Mouse (Mus musculus): ENCODE data around the gene Ssr3. TPM values are rescaled to one million over a fixed set of nuclear protein-coding genes. Genes with fewer than 3 reads are reported as not detected.

Gene Ssr3
- polyA plus RNA-seq, 2 experiments from 2014 or later, result 125 to 130 TPM

DNA sequence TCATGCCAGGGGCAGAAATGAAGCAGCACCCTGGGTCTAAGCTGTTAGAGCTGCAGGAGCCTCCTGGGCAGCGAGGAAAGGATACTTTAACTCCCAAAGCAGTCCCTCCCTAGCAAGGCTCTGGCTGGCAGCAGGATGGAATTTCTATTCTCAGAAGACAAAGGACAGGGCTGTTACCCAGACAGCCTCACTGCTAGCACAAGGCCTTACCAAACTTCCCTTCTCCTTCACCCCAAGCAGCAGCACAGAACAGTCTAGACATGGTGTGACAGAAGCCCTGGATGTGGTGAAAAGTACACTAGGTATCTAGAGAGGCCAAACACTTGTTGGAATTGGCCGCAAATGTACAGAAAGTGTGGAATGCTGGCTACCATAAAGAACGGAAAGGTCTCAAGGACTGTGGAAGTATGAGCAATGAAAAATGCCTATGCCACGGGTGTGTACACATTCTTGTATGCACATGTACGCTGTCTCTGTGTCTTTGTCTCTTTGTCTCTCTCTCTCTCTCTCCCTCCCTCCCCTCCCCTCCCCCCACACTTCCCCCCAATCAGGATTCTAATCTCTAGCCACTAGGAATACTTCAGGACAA is 18.7 kb downstream of the Ssr3 start:
- no peak for ATAC-seq

DNA sequence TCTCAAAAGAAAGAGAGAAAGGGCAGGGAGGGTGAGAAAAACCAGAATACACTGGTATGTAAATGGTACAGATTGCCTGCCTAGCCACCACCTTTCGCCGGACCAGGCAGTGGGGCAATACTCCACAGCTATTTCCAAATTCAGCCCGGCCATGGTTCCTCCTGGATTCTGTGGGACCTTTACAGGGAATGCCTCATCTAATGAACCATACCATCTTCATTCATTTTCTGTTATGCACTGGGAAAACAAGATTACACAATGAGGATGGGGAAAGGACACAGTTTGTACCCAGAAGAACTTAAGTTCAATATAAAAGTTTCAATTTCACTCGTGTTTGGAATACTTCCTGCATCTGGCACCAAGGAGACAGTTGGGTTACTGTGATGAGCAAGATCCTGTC is 19.9 kb downstream of the Ssr3 start:
- ATAC-seq, result no peak

DNA sequence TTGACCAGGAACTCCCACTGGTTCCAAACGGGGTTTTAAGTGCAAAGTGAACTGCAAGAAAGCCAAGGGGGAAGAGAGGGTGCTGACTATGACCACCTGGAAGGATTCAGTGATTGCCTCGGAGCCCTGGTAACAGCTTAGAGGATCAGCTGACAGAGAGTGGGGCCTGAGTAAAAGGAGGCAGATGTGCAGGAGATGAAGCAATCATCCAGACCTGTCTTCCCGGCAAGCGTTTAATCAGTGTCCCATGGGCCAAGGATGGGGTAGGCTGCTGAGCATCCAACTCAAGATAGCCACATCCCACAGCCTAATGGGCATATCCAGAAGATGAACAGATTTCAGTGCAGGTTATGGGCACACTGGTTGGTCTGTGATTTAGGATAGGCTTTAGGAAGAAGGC is 24.5 kb downstream of the Ssr3 start:
- no peak for ATAC-seq

DNA sequence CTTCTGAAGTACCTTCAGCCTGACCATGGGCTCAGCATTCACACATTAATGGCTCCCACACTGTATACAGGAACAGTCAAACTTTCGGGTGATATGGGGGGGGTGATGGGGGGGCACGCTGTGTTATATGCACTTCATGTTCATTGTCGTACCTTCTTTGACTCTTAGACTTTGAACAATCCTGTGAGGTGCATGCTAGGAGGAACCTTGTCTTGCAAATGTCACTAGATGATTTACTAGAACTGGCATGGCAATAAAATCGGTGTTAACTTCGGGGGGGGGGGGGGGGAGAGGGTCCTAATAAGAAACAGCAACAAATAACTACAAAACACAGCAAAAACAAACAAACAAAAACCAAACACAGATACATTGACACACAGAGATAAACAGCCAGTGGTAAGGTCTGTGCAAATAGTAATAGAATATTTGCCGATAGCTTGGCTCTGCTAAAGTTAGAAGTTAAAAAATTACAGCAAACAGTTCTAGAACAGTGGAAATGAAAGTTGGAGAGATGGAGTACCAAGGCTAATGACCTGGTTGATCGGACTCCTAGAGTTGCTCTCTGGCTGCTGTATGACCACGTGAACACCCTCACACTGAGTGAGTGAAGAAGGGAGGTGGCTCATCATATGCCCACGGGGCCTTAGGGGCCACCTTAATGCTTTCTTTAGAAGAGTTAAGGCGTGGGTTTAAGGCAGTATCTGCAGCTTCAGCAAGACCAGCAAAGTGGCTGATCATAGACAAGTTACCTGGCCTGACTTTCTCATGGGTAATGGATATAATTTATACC is 26.3 kb downstream of the Ssr3 start:
- no peak for ATAC-seq

DNA sequence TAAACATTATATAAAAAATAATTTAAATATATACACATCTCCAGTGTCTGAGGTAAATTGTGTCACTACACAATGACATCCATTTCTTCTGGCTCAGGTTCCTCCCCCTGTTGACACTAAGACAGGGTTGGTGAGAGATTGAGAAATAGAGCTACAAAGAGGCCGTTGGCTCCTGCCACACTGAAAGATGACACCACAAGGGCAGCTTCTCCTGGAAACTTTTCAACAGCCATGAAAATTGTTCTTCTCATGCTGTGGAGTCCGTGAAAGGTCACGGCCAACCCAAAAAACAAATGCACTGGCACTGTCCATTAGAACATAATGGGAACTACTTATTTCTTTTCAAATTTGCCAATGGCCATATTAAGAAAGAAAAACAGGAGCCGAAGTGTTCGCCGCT is 27.2 kb downstream of the Ssr3 start:
- ATAC-seq, result no peak

DNA sequence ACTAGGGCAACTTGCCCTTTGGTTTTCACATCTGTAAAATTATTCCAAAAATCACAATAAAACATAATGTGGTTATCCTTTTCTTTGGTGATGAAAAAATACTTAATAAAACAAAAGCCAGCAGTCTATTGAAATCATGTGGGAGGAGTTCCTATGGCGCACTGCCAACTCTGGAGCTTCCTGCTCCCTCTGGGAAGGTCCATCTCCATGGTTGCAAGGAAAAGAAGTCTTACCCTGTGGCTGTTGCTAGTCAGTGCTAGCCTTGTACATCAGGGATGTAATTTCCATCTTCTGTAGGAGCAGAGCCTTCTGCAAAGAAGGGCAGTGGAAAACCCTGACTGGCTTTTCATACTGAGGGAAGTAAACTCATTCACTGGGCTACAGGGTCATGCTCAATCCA is 29.0 kb downstream of the Ssr3 start:
- no peak for ATAC-seq

DNA sequence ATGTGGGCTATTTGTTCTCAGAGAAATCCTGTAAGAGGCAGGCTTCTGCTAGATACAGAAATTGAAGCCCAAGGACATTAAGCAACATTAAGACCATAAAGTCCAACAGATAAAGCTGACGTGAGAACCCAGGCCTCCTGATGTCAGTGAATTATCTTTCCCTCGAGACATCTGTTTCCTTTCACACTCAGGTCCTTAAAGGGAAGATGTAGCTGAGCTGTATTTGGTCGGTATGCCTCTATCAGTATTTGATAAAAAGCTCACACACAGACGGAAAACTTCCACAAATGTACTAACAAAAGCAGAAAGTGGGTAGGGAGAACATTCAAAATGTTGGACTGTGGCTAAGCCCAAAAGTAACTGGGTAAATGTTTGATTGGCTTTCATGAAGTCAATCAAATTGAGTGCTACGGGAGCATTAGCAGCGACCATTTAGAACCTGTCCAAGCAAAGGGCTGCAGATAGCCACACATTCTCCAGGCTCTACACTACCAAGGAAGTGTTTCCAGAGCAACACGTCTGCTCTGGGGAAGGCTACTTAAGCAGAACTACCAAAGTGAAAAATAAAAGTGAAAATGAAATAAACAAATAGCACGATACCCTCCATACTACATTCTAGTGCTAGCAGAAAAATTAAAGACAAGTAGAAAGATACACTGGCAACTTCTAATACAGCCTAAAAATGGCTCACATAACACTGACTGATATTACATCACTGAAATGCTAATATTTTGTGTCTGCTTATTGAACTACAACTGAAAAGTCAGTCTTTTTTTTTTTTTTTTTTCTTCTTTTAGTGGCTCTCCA is 32.1 kb downstream of the Ssr3 start:
- no peak for ATAC-seq

DNA sequence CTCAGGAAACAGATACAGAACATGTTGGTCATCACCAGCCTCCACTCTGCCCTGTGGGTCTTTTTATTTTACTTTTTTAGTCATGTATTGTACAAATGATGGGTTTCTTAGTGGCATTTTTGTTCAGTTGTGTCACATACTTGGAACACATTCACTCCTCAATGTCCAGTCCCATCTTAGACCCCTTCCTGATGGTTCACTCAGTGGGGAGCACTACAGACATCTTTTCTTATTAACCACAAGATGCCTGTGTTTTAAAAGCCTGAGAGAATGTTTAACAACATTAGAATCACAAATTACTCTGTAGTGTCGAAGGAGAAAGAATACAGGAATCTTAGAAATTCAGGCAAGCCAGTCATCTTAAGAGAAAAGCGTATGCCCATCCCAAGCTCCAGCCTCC is 33.6 kb downstream of the Ssr3 start:
- ATAC-seq, result no peak

DNA sequence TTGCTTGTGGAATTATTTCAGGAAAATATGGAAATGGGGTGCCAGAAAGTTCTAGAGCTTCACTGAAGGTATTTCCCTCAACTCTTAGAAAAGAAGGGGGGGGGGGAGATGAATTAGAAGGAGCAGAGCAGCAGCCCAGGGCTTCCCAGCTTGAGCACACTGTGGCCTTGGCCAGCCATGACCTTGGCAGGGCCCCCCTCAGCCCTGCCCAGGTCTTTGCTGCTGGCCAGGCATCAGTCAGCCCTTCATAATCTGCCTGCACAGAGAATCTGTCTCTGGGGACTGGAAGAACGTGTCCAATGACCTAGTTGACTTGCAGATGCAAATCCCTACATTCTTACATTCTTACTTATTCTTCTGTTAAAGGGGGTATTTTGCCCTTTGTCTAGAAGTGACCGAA is 34.1 kb downstream of the Ssr3 start:
- ATAC-seq, result no peak

DNA sequence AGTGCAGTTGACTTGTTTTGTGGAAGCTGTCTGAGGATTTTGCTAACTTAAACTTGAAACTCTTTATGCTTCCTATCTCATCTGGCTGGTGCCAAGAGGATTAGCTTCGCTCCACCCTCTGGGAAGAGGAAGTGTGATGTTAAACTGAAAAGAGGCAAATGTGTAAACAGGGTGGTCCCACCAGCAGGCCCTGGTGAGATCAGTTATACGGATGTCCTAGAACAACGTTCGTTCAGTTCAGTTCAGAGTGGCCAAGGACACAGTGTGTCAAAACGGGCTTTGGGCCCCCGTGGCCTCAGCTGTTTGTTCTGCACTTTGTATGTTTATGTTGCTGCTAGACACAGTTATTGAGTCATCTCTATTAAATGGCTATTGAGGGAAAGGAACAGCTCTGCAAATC is 36.9 kb downstream of the Ssr3 start:
- no peak for ATAC-seq

DNA sequence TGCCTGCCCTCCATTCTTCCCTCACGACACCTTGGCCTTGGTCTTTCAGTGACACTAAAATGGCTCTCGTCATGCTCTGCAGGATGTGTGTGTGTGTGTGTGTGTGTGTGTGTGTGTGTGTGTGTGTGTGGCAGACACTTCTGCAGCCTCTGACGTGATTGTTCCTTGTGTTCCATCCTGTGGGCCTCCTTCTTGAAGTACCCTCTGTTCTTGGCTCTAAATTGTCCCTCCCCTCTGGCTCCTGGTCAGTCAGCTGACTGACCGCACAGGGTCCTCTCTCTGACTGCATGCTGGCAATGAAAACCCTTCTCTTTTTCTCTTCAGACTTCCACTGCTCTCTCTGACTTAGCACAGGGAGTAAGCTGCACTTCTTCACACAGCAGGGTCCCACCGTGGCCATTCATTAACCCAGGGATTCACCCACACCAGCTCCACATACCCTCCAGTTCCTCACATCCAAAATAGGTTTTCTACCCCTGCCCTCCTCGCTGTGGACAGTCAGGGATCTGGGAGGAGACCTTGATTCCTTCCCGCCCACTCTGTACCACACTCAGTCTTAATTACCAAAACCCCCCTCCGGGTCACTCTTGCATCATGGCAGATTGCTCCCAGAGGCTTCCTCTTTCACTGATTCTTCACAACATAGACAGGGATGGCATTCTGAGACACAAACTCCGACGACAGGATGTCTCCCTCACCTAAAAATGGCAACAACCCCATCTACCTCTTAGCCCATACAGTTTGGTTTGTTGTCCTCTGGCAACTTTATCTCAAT is 39.0 kb downstream of the Ssr3 start:
- peak; percentile 17 for ATAC-seq

DNA sequence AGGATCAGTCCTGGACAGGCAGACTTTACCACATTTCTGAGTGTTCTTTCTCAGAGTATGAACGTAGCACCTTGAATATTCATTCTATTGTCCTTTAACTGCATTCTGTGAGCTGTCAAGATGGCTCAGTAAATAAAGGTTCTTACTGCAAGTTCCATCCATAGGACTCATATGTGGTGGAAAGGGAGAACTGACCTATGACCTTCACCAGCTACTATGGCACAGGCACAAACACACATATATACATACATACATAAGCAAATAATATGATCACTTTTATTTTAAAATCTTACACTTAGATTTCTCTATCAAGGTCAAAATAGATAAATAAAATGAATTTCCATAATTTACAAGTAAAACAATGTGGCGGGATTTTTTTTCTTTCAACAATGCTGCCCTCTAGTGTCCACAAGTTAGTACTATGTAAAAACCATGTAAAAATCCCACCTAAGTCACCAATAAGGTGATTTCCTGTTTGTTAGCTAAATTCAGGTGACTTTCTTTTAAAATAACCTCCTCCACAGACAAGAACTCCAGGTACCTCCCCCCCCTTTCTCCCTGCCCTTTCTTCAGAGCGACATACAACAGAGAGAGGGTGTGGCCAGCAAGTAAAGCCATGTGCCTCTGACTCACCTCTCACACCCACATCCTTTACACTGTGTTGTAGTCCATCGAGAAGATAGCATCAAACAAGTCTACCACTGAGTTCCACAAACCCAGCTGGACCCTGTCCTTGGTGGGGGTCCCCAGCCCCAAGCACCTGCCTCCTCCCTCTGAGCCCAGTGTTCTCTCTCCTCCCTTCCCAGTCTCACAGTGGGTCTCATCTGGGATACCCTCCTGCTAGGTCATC is 39.9 kb downstream of the Ssr3 start:
- ATAC-seq, result peak; percentile 90

DNA sequence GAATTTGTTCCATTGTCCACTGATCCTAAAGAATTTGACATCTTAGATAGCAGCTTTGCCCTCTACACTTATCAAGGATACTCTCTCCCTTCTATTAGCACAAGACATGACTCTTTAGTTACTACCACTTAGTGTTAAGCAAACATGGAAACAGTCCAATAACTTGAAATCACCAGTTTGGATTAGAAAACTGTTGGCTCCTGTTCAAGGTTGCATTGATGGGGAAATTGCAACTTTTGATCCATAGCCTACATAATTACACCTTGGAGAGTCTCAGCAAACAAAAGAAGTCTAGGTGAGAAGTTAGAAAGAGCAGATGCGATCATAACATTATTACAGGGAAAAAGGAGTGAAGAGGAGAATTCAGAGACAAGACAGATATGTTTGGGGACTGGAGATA is 46.2 kb downstream of the Ssr3 start:
- ATAC-seq, result no peak

DNA sequence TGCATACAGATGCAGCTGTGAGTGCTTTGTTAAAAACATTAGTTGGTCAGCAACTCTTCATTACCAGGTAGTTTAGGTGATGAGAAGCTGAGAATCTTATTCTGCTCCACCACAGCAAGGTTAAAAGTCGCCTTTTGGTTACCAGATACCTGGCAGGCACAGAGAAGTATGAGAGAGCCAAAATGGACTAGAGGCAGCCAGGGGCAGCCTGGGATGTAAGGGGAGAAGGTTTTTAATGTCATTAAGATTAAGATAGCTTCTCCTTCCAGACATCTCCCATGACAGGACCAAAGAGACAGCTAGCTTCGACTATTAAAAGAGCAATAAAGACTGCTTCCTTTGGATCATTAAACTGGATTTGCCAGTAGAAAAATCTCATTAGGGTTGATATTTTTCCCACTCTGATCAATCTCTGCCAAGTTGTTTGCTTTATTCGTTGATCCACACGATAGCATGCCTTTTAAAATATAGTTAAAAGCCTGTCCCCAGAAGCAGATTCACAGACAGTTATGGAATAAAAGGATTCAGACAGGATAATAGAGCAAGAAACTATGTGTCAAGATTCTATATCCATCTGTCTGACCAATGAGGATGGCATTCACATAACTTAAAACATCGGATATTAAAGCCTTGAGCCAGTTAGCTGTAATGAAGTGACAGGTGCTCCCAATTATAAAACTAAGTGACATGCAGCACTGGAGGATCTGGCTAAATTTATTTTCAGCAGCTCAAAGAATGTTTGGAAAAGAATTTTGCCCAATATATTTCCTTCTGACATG is 52.1 kb downstream of the Ssr3 start:
- no peak for ATAC-seq

DNA sequence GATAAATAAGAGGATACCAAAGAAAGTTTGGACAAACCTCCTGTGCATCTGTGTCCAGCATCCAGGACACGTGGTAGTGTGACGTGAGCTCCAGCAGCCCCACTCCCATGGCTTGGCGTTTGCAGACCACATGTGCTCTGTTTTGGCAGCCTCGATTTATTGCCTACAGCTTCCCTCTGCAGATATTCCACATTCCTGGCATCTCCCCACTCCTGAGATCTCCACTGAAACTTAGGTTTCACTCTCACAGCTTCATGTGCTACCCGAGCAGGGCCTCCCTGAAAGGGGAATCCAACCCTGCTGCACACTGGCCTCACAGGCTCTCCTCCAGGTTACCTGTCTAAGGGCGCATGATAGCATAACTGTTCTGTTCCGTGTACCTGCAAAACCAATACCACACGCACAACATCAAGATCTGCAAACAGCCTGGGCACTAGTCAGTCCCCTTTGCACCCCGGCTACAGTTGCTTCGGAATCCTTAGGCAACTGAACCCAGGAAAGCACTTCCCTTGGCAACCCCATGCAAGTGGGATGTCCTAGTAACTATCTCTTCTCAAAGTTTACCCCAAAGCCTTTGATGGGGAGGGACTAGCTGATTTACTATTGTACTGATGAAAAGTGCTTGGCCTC is 54.5 kb downstream of the Ssr3 start:
- no peak for ATAC-seq

Other genes with a start within 250 kb of the Ssr3 start
- gene Tiparp, start 135.8 kb upstream of the Ssr3 start, polyA plus RNA-seq (2017; shearing (Covaris generic)), result 1 to 10 TPM; 4.0 to 5.4 TPM